Mouse (Mus musculus) lung, embryonic 14.5 days (tissue): ENCODE data around the gene Gale. TPM values are rescaled to one million over a fixed set of nuclear protein-coding genes. Genes with fewer than 3 reads are reported as not detected.

ENCODE experiments used
- ATAC-seq: fragments of 200-750 bp; cut with Nextera tagmentation; 2 replicates; pipeline ENCODE4 v1.8.0; 2017; ENCODE audit warnings: mild to moderate bottlenecking, moderate TSS enrichment, moderate library complexity; ENCODE audit not compliant: insufficient read depth
- DNase-seq: peaks from one replicate; pipeline ENCODE4 v3.0.0-alpha.2; 2015
- H3K27ac ChIP-seq: fragments of 300-500 bp; sonication (generic); 2 replicates; pipeline ENCODE4 v1.5.1; 2014; ENCODE audit warnings: low read depth, mild to moderate bottlenecking, moderate library complexity
- H3K27me3 ChIP-seq: fragments of 300-500 bp; sonication (generic); 2 replicates; pipeline ENCODE4 v1.6.1; 2014; ENCODE audit warnings: low read length, control low read depth; ENCODE audit not compliant: insufficient read depth
- H3K36me3 ChIP-seq: fragments of 300-500 bp; sonication (generic); 2 replicates; pipeline ENCODE4 v1.6.1; 2014; ENCODE audit warnings: control low read depth; ENCODE audit not compliant: insufficient read depth
- H3K4me1 ChIP-seq: fragments of 300-500 bp; sonication (generic); 2 replicates; pipeline ENCODE4 v1.6.1; 2014; ENCODE audit warnings: antibody characterized with exemption, control low read depth; ENCODE audit not compliant: insufficient read depth
- H3K4me2 ChIP-seq: fragments of 300-500 bp; sonication (generic); 2 replicates; pipeline ENCODE4 v1.6.1; 2014; ENCODE audit warnings: mild to moderate bottlenecking
- H3K4me3 ChIP-seq: fragments of 300-500 bp; sonication (generic); 2 replicates; pipeline ENCODE4 v1.5.1; 2014; ENCODE audit warnings: low read depth, low read length
- H3K9ac ChIP-seq: fragments of 300-500 bp; sonication (generic); 2 replicates; pipeline ENCODE4 v1.6.1; 2014
- H3K9me3 ChIP-seq: fragments of 300-500 bp; sonication (generic); 2 replicates; pipeline ENCODE4 v1.6.1; 2016; ENCODE audit warnings: low read depth, low read length, control low read depth
- CTCF ChIP-seq: IDR thresholded peaks from 2 replicates; pipeline ENCODE4 v1.5.1; 2016; ENCODE audit warnings: antibody characterized with exemption, low read depth
- WGBS: fragments of 180-500 bp; shearing (Covaris S2); extraction: QIAGEN DNeasy Blood & Tissue Kit; methylation state at CpG from one replicate; pipeline ENCODE4 v1.1.7; 2014; 5-methylcytosine and 5-hydroxymethylcytosine counted together
- polyA plus RNA-seq: library from polyadenylated mRNA; unstranded; fragments of >200 nt; fragmentation: Nextera tagmentation; extraction: Ambion mirVana; gene quantifications from 2 replicates; pipeline ENCODE4 v1.2.1, GENCODE M21; 2014

The Gale gene
- polyA plus RNA-seq, 1 experiment from 2014 or later: 30.3 TPM

- ATAC-seq (no peak), DNase-seq (no peak)
- TF ChIP-seq CTCF: no peak
- H3K36me3 ChIP-seq: peaks cover 15% of the 10 kb centered on the region
- no peaks in the 10 kb centered on the region for H3K9me3 ChIP-seq
- no peaks in the 10 kb centered on the region for H3K4me1 ChIP-seq
- H3K27ac ChIP-seq: no peak overlapping the region
- H3K27me3 ChIP-seq: no peaks in the 10 kb centered on the region
- no peak overlapping the region for H3K9ac ChIP-seq
- no peak overlapping the region for H3K4me2 ChIP-seq
- no peak overlapping the region for H3K4me3 ChIP-seq
- WGBS: 89% methylated on average over 2 of the region's 2 CpGs
Measured at GRCm38 (mm10) chr4:135924418-135924817, 39.1 kb upstream of the Gale start.

DNA sequence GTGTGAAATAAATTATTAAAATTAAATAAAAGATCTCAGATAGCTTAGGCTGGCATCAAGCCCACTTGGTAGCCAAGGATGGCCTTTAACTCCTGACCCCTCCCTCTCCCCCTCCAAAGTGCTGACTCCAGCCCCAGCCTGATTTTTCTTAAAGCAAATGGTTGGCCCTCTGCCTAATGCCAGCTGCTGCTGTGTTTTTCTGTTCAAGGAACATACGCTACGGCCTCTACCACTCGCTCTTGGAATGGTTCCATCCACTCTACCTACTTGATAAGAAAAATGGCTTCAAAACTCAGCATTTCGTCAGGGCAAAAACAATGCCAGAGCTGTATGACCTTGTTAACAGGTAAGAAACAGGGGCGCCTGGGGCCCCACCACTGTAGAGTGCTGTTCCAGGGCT, 38.2 kb upstream of the Gale start:
- H3K36me3 ChIP-seq: peaks cover 15% of the 10 kb centered on the region
- no peak for DNase-seq
- no peak overlapping the region for H3K4me2 ChIP-seq
- H3K27ac ChIP-seq: no peak overlapping the region
- no peaks in the 10 kb centered on the region for H3K9me3 ChIP-seq
- no peak overlapping the region for H3K4me3 ChIP-seq
- H3K4me1 ChIP-seq: no peaks in the 10 kb centered on the region
- 73% methylated on average over 5 of the region's 5 CpGs for WGBS
- no peak overlapping the region for H3K9ac ChIP-seq
- no peak for ATAC-seq
- no peaks in the 10 kb centered on the region for H3K27me3 ChIP-seq
- TF ChIP-seq CTCF: no peak

DNA sequence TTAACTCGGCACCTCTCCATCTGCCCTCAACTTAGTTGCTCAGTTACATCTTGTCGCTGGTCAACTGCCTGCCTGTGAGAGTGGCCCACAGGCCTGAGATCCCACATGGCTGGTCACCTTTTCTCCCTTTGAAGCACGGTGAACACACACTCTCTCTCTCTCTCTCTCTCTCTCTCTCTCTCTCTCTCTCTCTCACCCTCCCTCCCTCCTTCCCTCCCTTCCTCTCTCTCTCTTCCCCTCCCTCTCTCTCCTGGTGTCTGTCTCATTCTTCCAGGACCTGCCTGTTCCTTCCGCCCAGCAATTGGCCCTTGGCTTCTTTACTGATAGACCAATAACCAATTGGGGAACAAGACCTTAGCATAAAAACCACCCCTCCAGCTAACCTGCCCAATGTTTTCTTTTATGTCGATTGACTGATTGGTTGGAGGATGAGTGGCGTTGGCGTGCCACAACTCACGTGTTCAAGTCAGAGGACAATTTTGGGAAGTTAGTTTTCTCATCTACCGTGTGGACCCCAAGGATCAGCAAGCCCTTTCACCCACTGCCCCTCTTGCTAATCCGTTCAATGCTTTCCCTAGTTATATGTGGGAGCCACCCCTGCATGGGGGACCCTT, 37.2 kb upstream of the Gale start:
- Histone ChIP-seq H3K4me2 (no peak overlapping the region), H3K36me3 (peaks cover 18% of the 10 kb centered on the region), H3K27ac (no peak overlapping the region), H3K27me3 (no peaks in the 10 kb centered on the region), H3K4me3 (no peak overlapping the region), H3K4me1 (no peaks in the 10 kb centered on the region), H3K9me3 (no peaks in the 10 kb centered on the region), H3K9ac (no peak overlapping the region)
- no peak for TF ChIP-seq CTCF
- WGBS: 81% methylated on average over 10 of the region's 10 CpGs
- no peak for DNase-seq
- no peak for ATAC-seq

DNA sequence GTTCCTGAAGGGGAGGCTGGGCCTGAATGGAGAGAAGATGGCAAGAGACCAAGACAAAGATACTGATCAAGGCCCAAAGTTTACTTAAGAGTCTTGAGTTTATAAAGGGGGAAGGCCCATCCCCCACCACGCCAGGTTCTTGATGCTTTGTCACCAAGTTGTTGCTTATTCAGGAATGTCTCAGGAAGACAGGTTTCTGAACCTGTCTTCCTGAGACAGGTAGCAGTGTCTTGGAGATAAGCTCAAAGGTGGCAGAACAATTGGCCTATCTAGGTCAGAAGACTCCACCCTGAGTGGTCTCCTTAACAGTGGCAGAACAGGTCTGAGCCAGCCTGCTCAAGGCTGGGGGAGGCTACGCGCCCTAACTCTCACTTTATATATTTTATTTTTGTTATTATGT, 36.7 kb upstream of the Gale start:
- DNase-seq: no peak
- ATAC-seq: no peak
- H3K27me3 ChIP-seq: no peaks in the 10 kb centered on the region
- no peak overlapping the region for H3K4me3 ChIP-seq
- no peak overlapping the region for H3K4me2 ChIP-seq
- no peak for TF ChIP-seq CTCF
- H3K27ac ChIP-seq: no peak overlapping the region
- peaks cover 21% of the 10 kb centered on the region for H3K36me3 ChIP-seq
- WGBS: 83% methylated on average over 3 of the region's 3 CpGs
- H3K9me3 ChIP-seq: no peaks in the 10 kb centered on the region
- no peaks in the 10 kb centered on the region for H3K4me1 ChIP-seq
- no peak overlapping the region for H3K9ac ChIP-seq

DNA sequence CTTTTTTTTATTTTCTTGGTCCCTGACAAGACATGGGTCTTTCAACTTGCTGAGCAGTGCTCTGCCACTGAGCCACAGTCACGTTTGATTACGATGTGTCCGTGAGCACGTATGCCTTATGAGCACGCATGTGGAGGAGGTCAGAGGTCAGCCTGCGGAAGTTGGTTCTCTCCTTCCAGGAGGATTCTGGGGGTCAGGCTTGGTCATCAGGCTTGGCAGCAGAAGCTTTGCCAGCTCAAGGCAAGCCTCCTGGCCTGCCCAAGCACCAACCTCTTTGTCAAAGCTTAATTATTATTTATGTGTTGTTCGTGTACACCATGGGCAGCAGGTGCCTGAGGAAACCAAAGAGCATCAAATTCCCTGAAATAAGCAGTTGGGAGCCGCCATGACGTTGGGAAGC, 35.2 kb upstream of the Gale start:
- no peak for TF ChIP-seq CTCF
- H3K4me1 ChIP-seq: no peaks in the 10 kb centered on the region
- H3K4me2 ChIP-seq: no peak overlapping the region
- no peak overlapping the region for H3K9ac ChIP-seq
- no peak overlapping the region for H3K27ac ChIP-seq
- ATAC-seq (no peak), DNase-seq (no peak)
- H3K4me3 ChIP-seq: no peak overlapping the region
- H3K36me3 ChIP-seq: peaks cover 30% of the 10 kb centered on the region
- no peaks in the 10 kb centered on the region for H3K27me3 ChIP-seq
- H3K9me3 ChIP-seq: no peaks in the 10 kb centered on the region
- 84% methylated on average over 9 of the region's 9 CpGs for WGBS

GRCm38 (mm10) chr4:135929405-135929804, 34.1 kb upstream of the Gale start:
- H3K27ac ChIP-seq: no peak overlapping the region
- peaks cover 35% of the 10 kb centered on the region for H3K36me3 ChIP-seq
- DNase-seq (no peak), ATAC-seq (no peak)
- H3K9ac ChIP-seq: no peak overlapping the region
- H3K4me1 ChIP-seq: no peaks in the 10 kb centered on the region
- H3K9me3 ChIP-seq: no peaks in the 10 kb centered on the region
- 83% methylated on average over 5 of the region's 5 CpGs for WGBS
- H3K4me3 ChIP-seq: no peak overlapping the region
- TF ChIP-seq CTCF: no peak
- H3K27me3 ChIP-seq: no peaks in the 10 kb centered on the region
- no peak overlapping the region for H3K4me2 ChIP-seq

GRCm38 (mm10) chr4:135929828-135930227, 33.7 kb upstream of the Gale start:
- Histone ChIP-seq H3K9me3 (no peaks in the 10 kb centered on the region), H3K4me3 (no peak overlapping the region), H3K9ac (no peak overlapping the region), H3K36me3 (peaks cover 37% of the 10 kb centered on the region), H3K4me1 (no peaks in the 10 kb centered on the region), H3K27ac (no peak overlapping the region), H3K27me3 (no peaks in the 10 kb centered on the region), H3K4me2 (no peak overlapping the region)
- no peak for DNase-seq
- 82% methylated on average over 9 of the region's 9 CpGs for WGBS
- no peak for ATAC-seq
- TF ChIP-seq CTCF: no peak

DNA sequence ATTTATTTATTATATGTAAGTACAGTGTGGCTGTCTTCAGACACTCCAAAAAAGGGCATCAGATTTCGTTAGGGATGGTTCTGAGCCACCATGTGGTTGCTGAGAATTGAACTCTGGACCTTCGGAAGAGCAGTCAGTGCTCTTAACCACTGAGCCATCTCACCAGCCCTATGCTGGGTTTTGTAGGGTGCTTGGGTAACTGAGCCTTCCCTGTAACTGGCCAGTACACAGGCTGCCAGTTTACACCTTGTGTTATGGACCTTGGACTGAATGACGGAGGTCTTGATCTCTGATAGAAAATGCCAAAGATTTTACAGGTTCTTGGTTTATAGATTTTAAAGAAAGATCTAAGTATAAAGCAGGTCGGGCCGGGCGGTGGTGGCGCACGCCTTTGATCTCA, 33.3 kb upstream of the Gale start:
- no peak overlapping the region for H3K27ac ChIP-seq
- H3K36me3 ChIP-seq: peaks cover 40% of the 10 kb centered on the region
- no peaks in the 10 kb centered on the region for H3K27me3 ChIP-seq
- no peak overlapping the region for H3K4me2 ChIP-seq
- H3K9ac ChIP-seq: no peak overlapping the region
- no peak for ATAC-seq
- H3K9me3 ChIP-seq: no peaks in the 10 kb centered on the region
- no peak for TF ChIP-seq CTCF
- WGBS: 96% methylated on average over 8 of the region's 8 CpGs
- H3K4me1 ChIP-seq: no peaks in the 10 kb centered on the region
- DNase-seq: no peak
- H3K4me3 ChIP-seq: no peak overlapping the region
